Mouse (Mus musculus) myocyte (in vitro differentiated cells): ENCODE results near the gene Shroom3. TPM values are rescaled to one million over a fixed set of nuclear protein-coding genes. Genes with fewer than 3 reads are reported as not detected.
A peak's percentile ranks its signal among the peaks of the same experiment; 100 is the strongest.

Source experiments
- H3K27me3 ChIP-seq: one replicate; pipeline ENCODE4 v1.6.1; 2011; ENCODE audit not compliant: control insufficient read depth, insufficient read depth, insufficient read length
- H3K36me3 ChIP-seq: one replicate; pipeline ENCODE4 v1.6.1; 2011; ENCODE audit not compliant: control insufficient read depth, insufficient read depth
- H3K4me2 ChIP-seq: one replicate; pipeline ENCODE4 v1.6.1; 2011; ENCODE audit warnings: low read depth, control low read depth
- H3K4me3 ChIP-seq: one replicate; pipeline ENCODE4 v1.5.1; 2011; ENCODE audit warnings: mild to moderate bottlenecking, control low read depth, moderate library complexity
- H3K79me2 ChIP-seq: one replicate; pipeline ENCODE4 v1.6.1; 2011; ENCODE audit not compliant: control insufficient read depth, insufficient read depth
- H3ac ChIP-seq: one replicate; pipeline ENCODE4 v1.6.1; 2011; ENCODE audit not compliant: control insufficient read depth, insufficient read length
- CEBPB ChIP-seq: IDR thresholded peaks from 2 replicates; pipeline ENCODE4 v1.6.1; 2011; ENCODE audit warnings: mild to moderate bottlenecking, moderate library complexity; ENCODE audit not compliant: poor library complexity, insufficient read depth, severe bottlenecking
- E2F4 ChIP-seq: IDR thresholded peaks from one replicate; pipeline ENCODE4 v1.6.1; 2011; ENCODE audit warnings: mild to moderate bottlenecking, control low read depth, moderate library complexity; ENCODE audit not compliant: insufficient read depth
- MAX ChIP-seq: IDR thresholded peaks from one replicate; pipeline ENCODE4 v1.6.1; 2011; ENCODE audit warnings: low read depth, mild to moderate bottlenecking, control low read depth
- MYOD1 ChIP-seq, 3 experiments: IDR thresholded peaks; one replicate each; pipeline ENCODE4 v1.6.1; 2011; ENCODE audit warnings: control low read depth in 2 of 3, low read depth in 2 of 3, mild to moderate bottlenecking in 2 of 3, moderate library complexity in 1 of 3; ENCODE audit not compliant: insufficient read length in 2 of 3, control insufficient read depth in 1 of 3
- MYOG ChIP-seq, 3 experiments: IDR thresholded peaks; one replicate each; pipeline ENCODE4 v1.6.1; 2011; ENCODE audit warnings: control low read depth in 2 of 3, low read depth in 2 of 3, mild to moderate bottlenecking in 2 of 3; ENCODE audit not compliant: insufficient read length in 2 of 3, control insufficient read depth in 1 of 3, insufficient read depth in 1 of 3
- POLR2A ChIP-seq: IDR thresholded peaks from one replicate; pipeline ENCODE4 v1.6.1; 2011; ENCODE audit warnings: low read depth, mild to moderate bottlenecking, control low read depth, moderate library complexity; ENCODE audit not compliant: insufficient read length
- POLR2AphosphoS2 ChIP-seq: IDR thresholded peaks from one replicate; pipeline ENCODE4 v1.6.1; 2011; ENCODE audit warnings: low read depth, control low read depth; ENCODE audit not compliant: insufficient read length
- REST ChIP-seq: IDR thresholded peaks from one replicate; pipeline ENCODE4 v1.6.1; 2011; ENCODE audit warnings: mild to moderate bottlenecking, control low read depth, moderate library complexity; ENCODE audit not compliant: insufficient read depth, insufficient read length
- SRF ChIP-seq: IDR thresholded peaks from one replicate; pipeline ENCODE4 v1.6.1; 2011; ENCODE audit warnings: low read depth; ENCODE audit not compliant: control insufficient read depth, insufficient read length
- TCF12 ChIP-seq: IDR thresholded peaks from one replicate; pipeline ENCODE4 v1.6.1; 2011; ENCODE audit warnings: mild to moderate bottlenecking, control low read depth; ENCODE audit not compliant: poor library complexity, insufficient read depth, severe bottlenecking
- TCF3 ChIP-seq: IDR thresholded peaks from one replicate; pipeline ENCODE4 v1.6.1; 2011; ENCODE audit warnings: low read depth, control low read depth; ENCODE audit not compliant: insufficient read length
- USF1 ChIP-seq: IDR thresholded peaks from one replicate; pipeline ENCODE4 v1.6.1; 2011; ENCODE audit warnings: low read depth, mild to moderate bottlenecking, control low read depth, moderate library complexity
- polyA plus RNA-seq: library from polyadenylated mRNA; unstranded; fragments of >200 nt; fragmentation: generic; extraction: Trizol; gene quantifications from one replicate; pipeline ENCODE4 v1.2.1, GENCODE M21; 2012; ENCODE audit warnings: missing spikeins

Shroom3 gene
- polyA plus RNA-seq, 1 experiment: 7.1 TPM

- no peaks in the 10 kb centered on the region for H3K79me2 ChIP-seq
- H3K36me3 ChIP-seq: no peaks in the 10 kb centered on the region
- no peaks in the 10 kb centered on the region for H3K27me3 ChIP-seq
- no peak for TF ChIP-seq REST
- no peak for TF ChIP-seq MAX
- no peak for TF ChIP-seq CEBPB
- no peak overlapping the region for H3K4me2 ChIP-seq
- H3ac ChIP-seq: no peak overlapping the region
- H3K4me3 ChIP-seq: no peak overlapping the region
Observed at GRCm38 (mm10) chr5:92988769-92989356, 305.6 kb downstream of the Shroom3 start.

- TF ChIP-seq TCF3 (no peak), E2F4 (no peak), POLR2AphosphoS2 (no peak), MYOD1 (IDR thresholded peaks at IDR 0.05; ENCODE audit: control insufficient read depth in 1 of 3, insufficient read length in 2 of 3, low read depth in 2 of 3) (no peak), POLR2A (no peak), SRF (no peak), MYOG (IDR thresholded peaks at IDR 0.05; ENCODE audit: control insufficient read depth in 1 of 3, insufficient read depth in 1 of 3, insufficient read length in 2 of 3, low read depth in 2 of 3) (no peak), USF1 (no peak), MAX (no peak), TCF12 (no peak), REST (no peak), CEBPB (no peak)
- H3K79me2 ChIP-seq: no peaks in the 10 kb centered on the region
- no peaks in the 10 kb centered on the region for H3K36me3 ChIP-seq
- H3K27me3 ChIP-seq: no peaks in the 10 kb centered on the region
- H3K4me2 ChIP-seq: no peak overlapping the region
- H3K4me3 ChIP-seq: no peak overlapping the region
- no peak overlapping the region for H3ac ChIP-seq
Observed at GRCm38 (mm10) chr5:92992106-92992505, 308.9 kb downstream of the Shroom3 start.

GRCm38 (mm10) chr5:92994309-92994708 is 311.1 kb downstream of the Shroom3 start:
- no peak overlapping the region for H3K4me2 ChIP-seq
- H3K79me2 ChIP-seq: no peaks in the 10 kb centered on the region
- no peak overlapping the region for H3K4me3 ChIP-seq
- H3K36me3 ChIP-seq: no peaks in the 10 kb centered on the region
- H3ac ChIP-seq: no peak overlapping the region
- H3K27me3 ChIP-seq: no peaks in the 10 kb centered on the region
- TF ChIP-seq E2F4 (no peak), POLR2AphosphoS2 (no peak), TCF12 (no peak)

GRCm38 (mm10) chr5:92994861-92995260 is 311.6 kb downstream of the Shroom3 start:
- Histone ChIP-seq H3K4me2 (no peak overlapping the region), H3K36me3 (no peaks in the 10 kb centered on the region), H3ac (no peak overlapping the region), H3K4me3 (no peak overlapping the region), H3K79me2 (no peaks in the 10 kb centered on the region), H3K27me3 (no peaks in the 10 kb centered on the region)
- no peak for TF ChIP-seq CEBPB
- TF ChIP-seq MAX: no peak
- no peak for TF ChIP-seq REST
- TF ChIP-seq TCF12: no peak
- no peak for TF ChIP-seq MYOG (IDR thresholded peaks at IDR 0.05; ENCODE audit: control insufficient read depth in 1 of 3, insufficient read depth in 1 of 3, insufficient read length in 2 of 3, low read depth in 2 of 3)
- TF ChIP-seq TCF3: no peak
- TF ChIP-seq E2F4: no peak
- TF ChIP-seq POLR2AphosphoS2: no peak
- no peak for TF ChIP-seq POLR2A
- TF ChIP-seq SRF: no peak
- no peak for TF ChIP-seq MYOD1 (IDR thresholded peaks at IDR 0.05; ENCODE audit: control insufficient read depth in 1 of 3, insufficient read length in 2 of 3, low read depth in 2 of 3)
- TF ChIP-seq USF1: no peak

- Histone ChIP-seq H3K79me2 (no peaks in the 10 kb centered on the region), H3K4me3 (no peak overlapping the region), H3ac (no peak overlapping the region), H3K4me2 (peak overlapping the region; percentile 31), H3K27me3 (no peaks in the 10 kb centered on the region), H3K36me3 (no peaks in the 10 kb centered on the region)
- no peak for TF ChIP-seq USF1
- TF ChIP-seq MYOG (IDR thresholded peaks at IDR 0.05; ENCODE audit: control insufficient read depth in 1 of 3, insufficient read depth in 1 of 3, insufficient read length in 2 of 3, low read depth in 2 of 3): no peak
- TF ChIP-seq POLR2AphosphoS2: no peak
- TF ChIP-seq MYOD1 (IDR thresholded peaks at IDR 0.05; ENCODE audit: control insufficient read depth in 1 of 3, insufficient read length in 2 of 3, low read depth in 2 of 3): no peak
- no peak for TF ChIP-seq E2F4
- TF ChIP-seq TCF3: no peak
- no peak for TF ChIP-seq POLR2A
- TF ChIP-seq REST: no peak
- no peak for TF ChIP-seq SRF
- TF ChIP-seq MAX: no peak
- no peak for TF ChIP-seq CEBPB
- TF ChIP-seq TCF12: no peak
Observed at GRCm38 (mm10) chr5:92997428-92998120, 314.3 kb downstream of the Shroom3 start.
